Mouse (Mus musculus): ENCODE data around the gene Usp22. TPM values are rescaled to one million over a fixed set of nuclear protein-coding genes. Genes with fewer than 3 reads are reported as not detected.

Usp22 gene
- polyA plus RNA-seq, 1 experiment, result 107 TPM

- H3K4me1 ChIP-seq (ENCODE audit: control insufficient read depth, insufficient read depth, low read length), result no peaks in the 10 kb centered on the region
- H3K9ac ChIP-seq (ENCODE audit: low read depth, poor library complexity, severe bottlenecking), result no peak overlapping the region
- no peaks in the 10 kb centered on the region for H3K9me3 ChIP-seq (replicated peaks; ENCODE audit: control insufficient read depth, insufficient read depth, low read length, poor library complexity, severe bottlenecking)
- peaks cover 76% of the 10 kb centered on the region for H3K36me3 ChIP-seq (ENCODE audit: control insufficient read depth, insufficient read depth, low read length, poor library complexity, severe bottlenecking)
- H3K4me3 ChIP-seq (ENCODE audit: low read depth, low read length), result no peak overlapping the region
- no peak for TF ChIP-seq POLR2A (IDR thresholded peaks at IDR 0.05; ENCODE audit: insufficient read depth, low read length)
- no peak for TF ChIP-seq CTCF (IDR thresholded peaks at IDR 0.05; ENCODE audit: low read depth, low read length)
- no peak for TF ChIP-seq EP300 (IDR thresholded peaks at IDR 0.05; ENCODE audit: insufficient read depth, low read depth, low read length)
- H3K27me3 ChIP-seq (ENCODE audit: control insufficient read depth, insufficient read depth, low read length, poor library complexity, severe bottlenecking), result no peaks in the 10 kb centered on the region
- no peak overlapping the region for H3K27ac ChIP-seq (ENCODE audit: insufficient read depth, low read length)
Measured at GRCm38 (mm10) chr11:61164366-61164765, 10.5 kb downstream of the Usp22 start.

GRCm38 (mm10) chr11:61163341-61163740 is 11.5 kb downstream of the Usp22 start:
- H3K27me3 ChIP-seq (ENCODE audit: control insufficient read depth, insufficient read depth, low read length, poor library complexity, severe bottlenecking), result no peaks in the 10 kb centered on the region
- H3K9ac ChIP-seq (ENCODE audit: low read depth, poor library complexity, severe bottlenecking), result no peak overlapping the region
- H3K27ac ChIP-seq (ENCODE audit: insufficient read depth, low read length), result no peak overlapping the region
- H3K36me3 ChIP-seq (ENCODE audit: control insufficient read depth, insufficient read depth, low read length, poor library complexity, severe bottlenecking), result peaks cover 85% of the 10 kb centered on the region
- H3K4me3 ChIP-seq (ENCODE audit: low read depth, low read length), result no peak overlapping the region
- H3K4me1 ChIP-seq (ENCODE audit: control insufficient read depth, insufficient read depth, low read length), result no peaks in the 10 kb centered on the region
- no peaks in the 10 kb centered on the region for H3K9me3 ChIP-seq (replicated peaks; ENCODE audit: control insufficient read depth, insufficient read depth, low read length, poor library complexity, severe bottlenecking)
- TF ChIP-seq CTCF (IDR thresholded peaks at IDR 0.05; ENCODE audit: low read depth, low read length) (no peak), POLR2A (IDR thresholded peaks at IDR 0.05; ENCODE audit: insufficient read depth, low read length) (no peak), EP300 (IDR thresholded peaks at IDR 0.05; ENCODE audit: insufficient read depth, low read depth, low read length) (no peak)

GRCm38 (mm10) chr11:61162776-61163175 is 12.1 kb downstream of the Usp22 start:
- Histone ChIP-seq H3K9me3 (replicated peaks; ENCODE audit: control insufficient read depth, insufficient read depth, low read length, poor library complexity, severe bottlenecking) (no peaks in the 10 kb centered on the region), H3K36me3 (ENCODE audit: control insufficient read depth, insufficient read depth, low read length, poor library complexity, severe bottlenecking) (peaks cover 85% of the 10 kb centered on the region), H3K27ac (ENCODE audit: insufficient read depth, low read length) (no peak overlapping the region), H3K4me1 (ENCODE audit: control insufficient read depth, insufficient read depth, low read length) (no peaks in the 10 kb centered on the region), H3K9ac (ENCODE audit: low read depth, poor library complexity, severe bottlenecking) (no peak overlapping the region), H3K27me3 (ENCODE audit: control insufficient read depth, insufficient read depth, low read length, poor library complexity, severe bottlenecking) (no peaks in the 10 kb centered on the region), H3K4me3 (ENCODE audit: low read depth, low read length) (no peak overlapping the region)
- TF ChIP-seq POLR2A (IDR thresholded peaks at IDR 0.05; ENCODE audit: insufficient read depth, low read length) (no peak), EP300 (IDR thresholded peaks at IDR 0.05; ENCODE audit: insufficient read depth, low read depth, low read length) (no peak), CTCF (IDR thresholded peaks at IDR 0.05; ENCODE audit: low read depth, low read length) (no peak)

DNA sequence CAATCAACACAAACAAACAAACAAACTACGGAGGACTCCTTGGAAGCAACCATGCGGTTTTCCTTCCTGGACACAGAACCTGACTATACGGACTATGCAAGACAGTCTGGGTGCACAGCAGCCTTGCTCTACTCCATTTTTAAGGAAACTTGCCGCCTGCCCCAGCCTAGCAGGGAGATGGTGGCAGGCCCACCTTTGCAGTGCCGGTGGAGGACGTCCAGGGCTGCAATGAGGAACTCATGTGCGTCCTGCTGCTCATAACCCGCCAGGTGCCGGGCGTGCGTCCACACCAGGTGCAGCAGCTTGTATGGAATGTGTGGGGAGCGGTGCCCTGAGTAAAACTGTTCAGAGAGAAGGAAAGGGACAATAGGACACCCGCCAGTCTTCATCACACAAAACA is 13.7 kb downstream of the Usp22 start:
- no peaks in the 10 kb centered on the region for H3K9me3 ChIP-seq (replicated peaks; ENCODE audit: control insufficient read depth, insufficient read depth, low read length, poor library complexity, severe bottlenecking)
- no peak overlapping the region for H3K9ac ChIP-seq (ENCODE audit: low read depth, poor library complexity, severe bottlenecking)
- H3K27me3 ChIP-seq (ENCODE audit: control insufficient read depth, insufficient read depth, low read length, poor library complexity, severe bottlenecking), result no peaks in the 10 kb centered on the region
- H3K4me3 ChIP-seq (ENCODE audit: low read depth, low read length), result no peak overlapping the region
- H3K36me3 ChIP-seq (ENCODE audit: control insufficient read depth, insufficient read depth, low read length, poor library complexity, severe bottlenecking), result peaks cover 88% of the 10 kb centered on the region
- H3K4me1 ChIP-seq (ENCODE audit: control insufficient read depth, insufficient read depth, low read length), result no peaks in the 10 kb centered on the region
- no peak for TF ChIP-seq POLR2A (IDR thresholded peaks at IDR 0.05; ENCODE audit: insufficient read depth, low read length)
- TF ChIP-seq CTCF (IDR thresholded peaks at IDR 0.05; ENCODE audit: low read depth, low read length), result no peak
- TF ChIP-seq EP300 (IDR thresholded peaks at IDR 0.05; ENCODE audit: insufficient read depth, low read depth, low read length), result no peak
- no peak overlapping the region for H3K27ac ChIP-seq (ENCODE audit: insufficient read depth, low read length)

GRCm38 (mm10) chr11:61159796-61160732 is 14.8 kb downstream of the Usp22 start:
- Histone ChIP-seq H3K9ac (ENCODE audit: low read depth, poor library complexity, severe bottlenecking) (no peak overlapping the region), H3K9me3 (replicated peaks; ENCODE audit: control insufficient read depth, insufficient read depth, low read length, poor library complexity, severe bottlenecking) (no peaks in the 10 kb centered on the region), H3K27me3 (ENCODE audit: control insufficient read depth, insufficient read depth, low read length, poor library complexity, severe bottlenecking) (no peaks in the 10 kb centered on the region), H3K4me3 (ENCODE audit: low read depth, low read length) (no peak overlapping the region), H3K4me1 (ENCODE audit: control insufficient read depth, insufficient read depth, low read length) (no peaks in the 10 kb centered on the region), H3K36me3 (ENCODE audit: control insufficient read depth, insufficient read depth, low read length, poor library complexity, severe bottlenecking) (peaks cover 93% of the 10 kb centered on the region), H3K27ac (ENCODE audit: insufficient read depth, low read length) (no peak overlapping the region)
- TF ChIP-seq CTCF (IDR thresholded peaks at IDR 0.05; ENCODE audit: low read depth, low read length) (no peak), POLR2A (IDR thresholded peaks at IDR 0.05; ENCODE audit: insufficient read depth, low read length) (no peak), EP300 (IDR thresholded peaks at IDR 0.05; ENCODE audit: insufficient read depth, low read depth, low read length) (no peak)

DNA sequence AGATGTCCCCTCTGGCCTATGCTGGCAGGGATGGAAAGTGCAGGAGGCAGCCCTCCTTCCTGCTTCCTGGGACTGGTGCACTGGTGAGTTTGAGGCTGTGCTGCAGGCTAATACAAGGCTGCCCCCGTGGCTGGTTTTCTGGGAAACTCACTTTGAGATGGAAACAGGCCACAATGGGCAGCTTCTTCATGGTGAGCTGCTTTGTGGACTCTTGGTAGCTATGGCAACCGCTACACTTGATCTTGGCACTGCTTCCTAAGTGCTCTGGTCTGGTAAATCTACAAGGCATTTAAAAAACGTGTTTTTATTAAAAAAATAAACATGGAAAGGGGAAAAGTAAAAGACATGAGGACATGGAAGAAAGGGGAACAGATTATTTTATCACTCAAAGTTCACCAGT is 16.7 kb downstream of the Usp22 start:
- no peak overlapping the region for H3K4me3 ChIP-seq (ENCODE audit: low read depth, low read length)
- no peak overlapping the region for H3K9ac ChIP-seq (ENCODE audit: low read depth, poor library complexity, severe bottlenecking)
- H3K36me3 ChIP-seq (ENCODE audit: control insufficient read depth, insufficient read depth, low read length, poor library complexity, severe bottlenecking), result peaks cover 94% of the 10 kb centered on the region
- no peak for TF ChIP-seq POLR2A (IDR thresholded peaks at IDR 0.05; ENCODE audit: insufficient read depth, low read length)
- no peak for TF ChIP-seq CTCF (IDR thresholded peaks at IDR 0.05; ENCODE audit: low read depth, low read length)
- no peak for TF ChIP-seq EP300 (IDR thresholded peaks at IDR 0.05; ENCODE audit: insufficient read depth, low read depth, low read length)
- no peaks in the 10 kb centered on the region for H3K27me3 ChIP-seq (ENCODE audit: control insufficient read depth, insufficient read depth, low read length, poor library complexity, severe bottlenecking)
- no peak overlapping the region for H3K27ac ChIP-seq (ENCODE audit: insufficient read depth, low read length)
- H3K4me1 ChIP-seq (ENCODE audit: control insufficient read depth, insufficient read depth, low read length), result no peaks in the 10 kb centered on the region
- H3K9me3 ChIP-seq (replicated peaks; ENCODE audit: control insufficient read depth, insufficient read depth, low read length, poor library complexity, severe bottlenecking), result no peaks in the 10 kb centered on the region
